Mouse (Mus musculus) forebrain, embryonic 16.5 days (tissue): Measurements from ENCODE around the gene Kif2c. TPM values are rescaled to one million over a fixed set of nuclear protein-coding genes. Genes with fewer than 3 reads are reported as not detected.

Source experiments
- ATAC-seq: fragments of 200-750 bp; cut with Nextera tagmentation; 2 replicates; pipeline ENCODE4 v1.8.0; 2017; ENCODE audit warnings: mild to moderate bottlenecking, moderate library complexity
- H3K27ac ChIP-seq: fragments of 300-500 bp; sonication (generic); 2 replicates; pipeline ENCODE4 v1.5.1; 2014; ENCODE audit warnings: low read length, control low read depth
- H3K27me3 ChIP-seq: fragments of 300-500 bp; sonication (generic); replicated peaks from 2 replicates; pipeline ENCODE4 v1.6.1; 2014; ENCODE audit warnings: low read length; ENCODE audit not compliant: control insufficient read depth, insufficient read depth
- H3K36me3 ChIP-seq: fragments of 300-500 bp; sonication (generic); 2 replicates; pipeline ENCODE4 v1.6.1; 2014; ENCODE audit not compliant: control insufficient read depth, insufficient read depth
- H3K4me1 ChIP-seq: fragments of 300-500 bp; sonication (generic); replicated peaks from 2 replicates; pipeline ENCODE4 v1.6.1; 2014; ENCODE audit warnings: low read length; ENCODE audit not compliant: control insufficient read depth, insufficient read depth
- H3K4me2 ChIP-seq: fragments of 300-500 bp; sonication (generic); 2 replicates; pipeline ENCODE4 v1.6.1; 2014; ENCODE audit warnings: mild to moderate bottlenecking, low read length, control low read depth
- H3K4me3 ChIP-seq: fragments of 300-500 bp; sonication (generic); replicated peaks from 2 replicates; pipeline ENCODE4 v1.5.1; 2014; ENCODE audit warnings: mild to moderate bottlenecking, low read length, control low read depth
- H3K9ac ChIP-seq: fragments of 300-500 bp; sonication (generic); replicated peaks from 2 replicates; pipeline ENCODE4 v1.6.1; 2014; ENCODE audit warnings: low read depth, low read length, control low read depth
- H3K9me3 ChIP-seq: fragments of 300-500 bp; sonication (generic); 2 replicates; pipeline ENCODE4 v1.6.1; 2016; ENCODE audit warnings: low read length; ENCODE audit not compliant: control insufficient read depth
- WGBS: fragments of 180-500 bp; shearing (Covaris S2); extraction: QIAGEN DNeasy Blood & Tissue Kit; methylation state at CpG from one replicate; pipeline ENCODE4 v1.1.7; 2014; 5-methylcytosine and 5-hydroxymethylcytosine counted together
- polyA plus RNA-seq: library from polyadenylated mRNA; unstranded; fragments of >200 nt; fragmentation: Nextera tagmentation; extraction: Ambion mirVana; gene quantifications from 2 replicates; pipeline ENCODE4 v1.2.1, GENCODE M21; 2015

Gene Kif2c
- polyA plus RNA-seq, 1 experiment from 2014 or later, result 27.2 TPM

- WGBS, result under 1% methylated on average over 42 of the region's 42 CpGs
- H3K4me1 ChIP-seq, result peaks cover 20% of the 10 kb centered on the region
- peak; percentile 41 for ATAC-seq
- no peaks in the 10 kb centered on the region for H3K9me3 ChIP-seq
- peak overlapping the region; percentile 66 for H3K4me3 ChIP-seq
- peak overlapping the region; percentile 77 for H3K9ac ChIP-seq
- H3K36me3 ChIP-seq, result no peaks in the 10 kb centered on the region
- 0 out of 2 replicates have a peak, but pooled peaks cover 4% of the 10 kb centered on the region for H3K27me3 ChIP-seq
- H3K27ac ChIP-seq, result peak overlapping the region; percentile 10; the same call in 1 of the 2 replicates
- H3K4me2 ChIP-seq, result peak overlapping the region; percentile 93
Observed at GRCm38 (mm10) chr4:117133366-117133796, 49.1 kb downstream of the Kif2c start.

GRCm38 (mm10) chr4:117132794-117133143 is 49.7 kb downstream of the Kif2c start:
- Histone ChIP-seq H3K4me2 (peak overlapping the region; percentile 93), H3K4me1 (peaks cover 20% of the 10 kb centered on the region), H3K9ac (peak overlapping the region; percentile 77), H3K9me3 (no peaks in the 10 kb centered on the region), H3K36me3 (no peaks in the 10 kb centered on the region), H3K4me3 (peak overlapping the region; percentile 66), H3K27me3 (0 out of 2 replicates have a peak, but pooled peaks cover 4% of the 10 kb centered on the region), H3K27ac (no peak overlapping the region)
- no peak for ATAC-seq
- 11% methylated on average over 11 of the region's 11 CpGs for WGBS

- peak overlapping the region; percentile 93 for H3K4me2 ChIP-seq
- 5% methylated on average over 7 of the region's 7 CpGs for WGBS
- peak overlapping the region; percentile 66 for H3K4me3 ChIP-seq
- peak; percentile 19; the same call in 1 of the 2 replicates for ATAC-seq
- peaks cover 20% of the 10 kb centered on the region for H3K4me1 ChIP-seq
- H3K9me3 ChIP-seq, result no peaks in the 10 kb centered on the region
- H3K9ac ChIP-seq, result no peak overlapping the region; the same call in none of the 2 replicates
- 0 out of 2 replicates have a peak, but pooled peaks cover 4% of the 10 kb centered on the region for H3K27me3 ChIP-seq
- no peak overlapping the region for H3K27ac ChIP-seq
- H3K36me3 ChIP-seq, result no peaks in the 10 kb centered on the region
Observed at GRCm38 (mm10) chr4:117131890-117132793, 50.3 kb downstream of the Kif2c start.

GRCm38 (mm10) chr4:117131198-117131597 is 51.2 kb downstream of the Kif2c start:
- no peak overlapping the region for H3K4me3 ChIP-seq
- H3K36me3 ChIP-seq, result no peaks in the 10 kb centered on the region
- no peak overlapping the region for H3K9ac ChIP-seq
- 43% methylated on average over 6 of the region's 6 CpGs for WGBS
- H3K4me1 ChIP-seq, result peaks cover 21% of the 10 kb centered on the region
- ATAC-seq, result no peak
- H3K9me3 ChIP-seq, result no peaks in the 10 kb centered on the region
- H3K4me2 ChIP-seq, result no peak overlapping the region
- no peak overlapping the region for H3K27ac ChIP-seq
- H3K27me3 ChIP-seq, result 0 out of 2 replicates have a peak, but pooled peaks cover 4% of the 10 kb centered on the region

- H3K4me1 ChIP-seq, result peaks cover 25% of the 10 kb centered on the region
- no peak overlapping the region for H3K9ac ChIP-seq
- no peak overlapping the region for H3K4me2 ChIP-seq
- no peaks in the 10 kb centered on the region for H3K36me3 ChIP-seq
- no peaks in the 10 kb centered on the region for H3K9me3 ChIP-seq
- 38% methylated on average over 6 of the region's 6 CpGs for WGBS
- H3K27ac ChIP-seq, result no peak overlapping the region
- H3K4me3 ChIP-seq, result no peak overlapping the region
- ATAC-seq, result no peak
- H3K27me3 ChIP-seq, result 0 out of 2 replicates have a peak, but pooled peaks cover 3% of the 10 kb centered on the region
Observed at GRCm38 (mm10) chr4:117130790-117131189, 51.6 kb downstream of the Kif2c start.

GRCm38 (mm10) chr4:117127991-117128686 is 54.3 kb downstream of the Kif2c start:
- no peaks in the 10 kb centered on the region for H3K9me3 ChIP-seq
- ATAC-seq, result no peak
- H3K36me3 ChIP-seq, result no peaks in the 10 kb centered on the region
- H3K27me3 ChIP-seq, result no peaks in the 10 kb centered on the region
- 89% methylated on average over 33 of the region's 33 CpGs for WGBS
- no peak overlapping the region for H3K4me3 ChIP-seq
- no peak overlapping the region for H3K27ac ChIP-seq
- no peak overlapping the region for H3K9ac ChIP-seq
- no peak overlapping the region for H3K4me2 ChIP-seq
- peaks cover 30% of the 10 kb centered on the region for H3K4me1 ChIP-seq

DNA sequence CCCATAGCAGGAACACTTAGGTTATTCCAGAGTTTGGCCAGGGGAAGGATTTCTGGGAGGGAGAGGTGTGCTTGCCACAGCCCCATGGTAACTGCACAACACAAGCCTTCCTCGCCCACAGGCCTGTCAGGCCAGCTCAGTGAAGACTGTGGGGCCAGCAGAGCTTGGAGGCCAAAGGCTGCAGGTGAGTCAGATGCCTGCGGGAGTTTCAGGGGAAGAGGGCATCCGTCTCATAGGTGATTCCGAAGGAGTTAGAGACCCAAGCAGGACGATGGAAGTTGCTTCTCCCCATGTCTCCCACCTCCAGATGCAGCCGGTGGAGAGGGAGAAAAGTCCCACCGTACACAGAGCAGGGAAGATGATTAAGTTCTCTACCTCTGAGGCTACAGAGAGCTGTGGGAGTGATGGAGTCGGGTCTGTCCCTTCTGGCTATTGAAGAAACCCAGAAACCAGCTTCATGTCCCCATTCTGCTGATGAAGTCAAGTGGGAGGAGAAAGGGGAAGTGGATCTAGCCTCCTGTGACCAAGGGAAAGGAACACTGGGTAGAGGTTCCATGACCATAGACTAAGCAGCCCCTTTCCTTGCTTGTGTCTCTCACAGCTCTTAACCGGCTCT is 55.7 kb downstream of the Kif2c start, which contains the start of gene Tctex1d4:
Gene Tctex1d4, plus strand, starts transcription at position 120 of the 616 bp plus-strand sequence.
- H3K9me3 ChIP-seq, result no peaks in the 10 kb centered on the region
- H3K27ac ChIP-seq, result peak within 1 kb of the TSS; percentile 54
- H3K4me2 ChIP-seq, result no peak within 1 kb of the TSS
- H3K4me3 ChIP-seq, result no peak within 1 kb of the TSS
- no peaks in the 10 kb centered on the region for H3K27me3 ChIP-seq
- peak within 1 kb of the TSS; percentile 22 for H3K9ac ChIP-seq
- WGBS, result 86% methylated on average over 9 of the region's 9 CpGs
- H3K4me1 ChIP-seq, result peaks cover 17% of the 10 kb centered on the region
- ATAC-seq, result no peak
- H3K36me3 ChIP-seq, result no peaks in the 10 kb centered on the region

- Histone ChIP-seq H3K4me1 (peaks cover 14% of the 10 kb centered on the region), H3K4me2 (no peak overlapping the region), H3K9me3 (no peaks in the 10 kb centered on the region), H3K27ac (peak overlapping the region; percentile 54; the same call in 1 of the 2 replicates), H3K27me3 (no peaks in the 10 kb centered on the region), H3K36me3 (no peaks in the 10 kb centered on the region), H3K9ac (peak overlapping the region; percentile 22; the same call in 1 of the 2 replicates), H3K4me3 (no peak overlapping the region)
- peak; percentile 4; the same call in 1 of the 2 replicates for ATAC-seq
- WGBS, result 52% methylated on average over 15 of the region's 15 CpGs
Observed at GRCm38 (mm10) chr4:117125910-117126674, 56.3 kb downstream of the Kif2c start.
